Mouse (Mus musculus): Measurements from ENCODE around the gene Tmem150c. TPM values are rescaled to one million over a fixed set of nuclear protein-coding genes. Genes with fewer than 3 reads are reported as not detected.

Gene Tmem150c
- polyA plus RNA-seq, 1 experiment from 2014 or later, result 18.4 TPM

DNA sequence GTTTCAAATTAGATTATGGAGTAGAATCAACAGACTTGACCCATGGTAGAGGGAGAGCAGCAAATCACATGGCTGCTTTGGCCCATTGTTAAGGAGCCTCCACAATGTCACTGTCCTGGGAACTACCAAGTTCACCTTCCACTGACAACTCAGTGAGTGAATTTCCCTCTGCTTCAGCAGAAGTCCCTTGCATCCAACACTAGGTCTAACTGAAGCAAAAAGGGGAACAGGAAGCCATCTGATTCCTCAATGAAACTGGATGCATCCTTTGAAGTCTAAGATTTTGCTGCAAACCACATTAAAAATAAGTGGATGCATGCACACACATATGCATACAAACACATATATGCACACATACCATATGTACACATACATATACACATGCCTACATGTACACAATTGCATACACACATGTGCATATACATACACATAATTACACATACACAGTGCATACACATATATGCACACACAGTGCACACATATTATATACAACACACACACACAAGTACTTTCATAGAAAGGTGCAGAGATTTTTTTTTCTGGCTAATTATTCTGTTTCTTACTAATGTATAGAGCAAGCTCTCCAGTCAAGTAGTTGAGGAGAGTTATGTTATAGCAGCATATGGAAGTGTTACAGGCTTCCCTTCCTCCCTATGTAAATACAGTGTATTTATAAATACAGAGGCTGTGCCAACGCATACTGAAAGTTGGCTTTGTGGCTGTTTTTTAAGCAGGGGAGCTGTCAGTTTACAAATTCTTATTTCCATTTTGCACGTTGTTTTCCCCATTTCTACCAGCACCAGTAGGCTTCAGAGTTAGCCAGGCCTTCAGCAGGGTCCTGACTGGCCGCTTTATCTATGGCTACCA, 27.7 kb upstream of the Tmem150c start:
- no peaks in the 10 kb centered on the region for H3K27me3 ChIP-seq
- WGBS, result 79% methylated on average over 3 of the region's 3 CpGs
- H3K9ac ChIP-seq, result no peak overlapping the region
- peaks cover 7% of the 10 kb centered on the region; the same call in 1 of the 2 replicates for H3K4me1 ChIP-seq
- no peaks in the 10 kb centered on the region for H3K9me3 ChIP-seq (replicated peaks)
- no peak overlapping the region for H3K27ac ChIP-seq
- no peaks in the 10 kb centered on the region for H3K36me3 ChIP-seq
- no peak overlapping the region for H3K4me2 ChIP-seq
- H3K4me3 ChIP-seq (replicated peaks), result no peak overlapping the region
- ATAC-seq (replicated peaks; ENCODE audit: low FRiP score), result no peak

DNA sequence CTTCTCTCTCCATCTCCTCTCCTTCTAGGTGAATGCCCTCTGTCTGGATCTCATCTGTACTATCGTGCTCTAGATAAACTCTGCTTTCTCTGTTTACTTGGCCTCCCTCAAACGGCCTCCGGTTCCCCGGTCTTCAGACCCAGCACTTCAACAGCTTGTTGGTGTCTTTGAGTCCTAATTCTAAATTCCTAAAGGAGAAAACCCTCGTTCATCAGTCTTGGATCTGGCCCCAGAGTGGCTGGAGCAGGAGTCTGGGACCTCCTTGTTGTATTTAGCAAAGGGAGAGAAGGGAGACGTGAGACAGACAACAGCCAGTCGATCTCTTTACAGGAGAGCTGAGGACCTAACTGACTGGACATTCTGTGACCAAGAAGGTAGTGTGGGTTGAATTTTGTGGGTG, 27.0 kb upstream of the Tmem150c start:
- Histone ChIP-seq H3K36me3 (no peaks in the 10 kb centered on the region), H3K27ac (no peak overlapping the region), H3K4me2 (no peak overlapping the region), H3K9me3 (replicated peaks) (no peaks in the 10 kb centered on the region), H3K9ac (no peak overlapping the region), H3K4me3 (replicated peaks) (no peak overlapping the region), H3K27me3 (no peaks in the 10 kb centered on the region), H3K4me1 (peaks cover 11% of the 10 kb centered on the region)
- whole genome bisulfite sequencing, result 64% methylated on average over 7 of the region's 7 CpGs
- ATAC-seq (replicated peaks; ENCODE audit: low FRiP score), result no peak

DNA sequence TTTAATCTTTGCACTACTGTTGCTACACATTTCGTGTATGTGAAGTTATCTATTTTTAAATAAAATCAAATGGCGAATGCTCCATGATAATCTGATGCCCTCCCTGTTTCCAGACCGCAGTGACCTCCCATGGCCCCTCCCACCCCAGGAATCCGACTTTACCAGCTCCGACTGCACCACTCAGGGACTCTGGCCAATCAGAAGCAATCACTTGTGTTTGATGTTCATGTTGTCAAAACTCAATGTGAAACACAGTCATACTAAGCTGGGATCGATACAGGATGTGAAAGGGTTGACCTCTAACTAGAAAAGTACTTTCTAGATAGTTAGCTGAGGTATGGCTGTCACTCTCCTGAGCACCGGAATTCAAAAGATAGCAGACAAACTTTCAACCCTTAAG, 26.3 kb upstream of the Tmem150c start:
- Histone ChIP-seq H3K27me3 (no peaks in the 10 kb centered on the region), H3K4me1 (peaks cover 15% of the 10 kb centered on the region), H3K36me3 (no peaks in the 10 kb centered on the region), H3K9me3 (replicated peaks) (no peaks in the 10 kb centered on the region), H3K4me3 (replicated peaks) (no peak overlapping the region), H3K4me2 (no peak overlapping the region), H3K27ac (no peak overlapping the region), H3K9ac (no peak overlapping the region)
- 26% methylated on average over 7 of the region's 7 CpGs for WGBS
- ATAC-seq (replicated peaks; ENCODE audit: low FRiP score), result no peak

DNA sequence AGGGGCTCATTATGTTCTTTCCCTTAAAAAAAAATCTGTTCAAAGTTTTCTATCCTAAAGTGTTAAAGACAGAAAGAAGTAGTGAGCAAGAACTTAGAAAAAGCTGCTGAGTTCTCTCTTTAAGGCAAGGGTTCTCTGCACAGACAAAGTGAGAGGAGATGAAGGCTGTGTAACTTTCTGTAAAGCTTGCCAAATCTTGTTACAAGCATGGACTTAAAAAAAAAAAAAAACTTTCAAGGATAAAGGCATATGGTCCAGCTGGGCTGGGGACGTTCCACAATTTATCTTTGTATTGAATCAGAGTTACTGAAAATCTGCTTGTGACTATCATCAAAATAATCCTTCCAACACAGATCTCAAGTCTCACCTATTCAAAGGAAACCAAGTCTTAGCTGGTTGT, 21.4 kb upstream of the Tmem150c start:
- H3K4me3 ChIP-seq (replicated peaks), result no peak overlapping the region
- H3K4me1 ChIP-seq, result peaks cover 15% of the 10 kb centered on the region
- no peak overlapping the region for H3K9ac ChIP-seq
- no peak overlapping the region for H3K4me2 ChIP-seq
- no peak for ATAC-seq (replicated peaks; ENCODE audit: low FRiP score)
- WGBS, result 48% methylated on average over 1 of the region's 1 CpGs
- H3K27me3 ChIP-seq, result no peaks in the 10 kb centered on the region
- no peaks in the 10 kb centered on the region for H3K36me3 ChIP-seq
- H3K9me3 ChIP-seq (replicated peaks), result no peaks in the 10 kb centered on the region
- no peak overlapping the region for H3K27ac ChIP-seq

DNA sequence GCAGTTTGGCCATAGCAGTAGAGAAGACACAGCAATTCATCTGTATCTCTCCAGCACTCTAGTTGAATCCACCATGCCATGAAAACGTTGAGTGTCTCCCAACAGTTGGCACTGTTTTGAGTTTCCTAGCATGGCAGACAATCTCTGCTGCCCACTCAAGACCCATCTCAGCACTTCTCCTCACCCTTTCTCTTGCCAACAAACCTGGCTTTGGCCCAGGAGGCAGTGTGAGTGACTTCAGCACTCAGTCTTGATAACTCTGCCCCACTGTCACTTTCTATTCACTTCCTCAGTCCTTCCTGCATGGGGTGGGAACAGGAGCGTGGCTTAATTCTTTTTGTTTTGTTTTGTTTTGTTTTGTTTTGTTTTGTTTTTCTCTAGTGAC, 19.2 kb upstream of the Tmem150c start:
- H3K36me3 ChIP-seq, result no peaks in the 10 kb centered on the region
- no peak overlapping the region for H3K9ac ChIP-seq
- no peak overlapping the region for H3K4me2 ChIP-seq
- H3K4me3 ChIP-seq (replicated peaks), result no peak overlapping the region
- no peaks in the 10 kb centered on the region for H3K27me3 ChIP-seq
- 57% methylated on average over 2 of the region's 2 CpGs for WGBS
- ATAC-seq (replicated peaks; ENCODE audit: low FRiP score), result no peak
- H3K4me1 ChIP-seq, result peaks cover 7% of the 10 kb centered on the region
- no peaks in the 10 kb centered on the region for H3K9me3 ChIP-seq (replicated peaks)
- no peak overlapping the region for H3K27ac ChIP-seq

DNA sequence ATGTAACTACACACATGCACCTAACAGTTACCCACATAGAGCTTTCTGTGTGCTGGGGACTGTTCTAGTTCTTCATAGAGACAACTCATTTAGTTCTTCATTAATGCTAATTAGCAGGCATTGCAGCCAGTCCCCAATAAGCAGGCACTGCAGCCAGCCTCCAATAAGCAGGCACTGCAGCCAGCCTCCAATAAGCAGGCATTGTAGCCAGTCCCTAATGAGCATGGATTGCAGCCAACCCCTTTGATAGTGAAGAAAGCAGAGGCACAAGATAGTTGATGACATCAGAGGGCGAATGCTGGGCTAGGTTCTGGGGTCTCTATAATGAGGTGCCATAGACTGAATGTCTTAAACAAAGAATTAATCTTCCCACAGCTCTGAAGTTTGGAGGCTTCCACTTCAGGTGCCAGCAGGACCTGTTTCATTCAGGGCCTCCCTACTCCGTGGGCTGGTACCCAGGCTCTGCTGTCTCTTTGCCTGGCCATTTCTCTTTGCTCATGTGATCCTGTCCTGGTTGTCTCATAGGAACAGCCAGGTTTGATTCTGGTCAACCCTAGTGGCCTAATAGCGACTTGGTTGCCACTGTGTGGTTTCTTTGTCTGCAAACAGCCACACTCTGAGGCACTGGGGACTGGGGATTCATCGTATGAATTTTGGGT, 18.6 kb upstream of the Tmem150c start:
- no peak for ATAC-seq (replicated peaks; ENCODE audit: low FRiP score)
- no peaks in the 10 kb centered on the region for H3K36me3 ChIP-seq
- peaks cover 7% of the 10 kb centered on the region for H3K4me1 ChIP-seq
- H3K9me3 ChIP-seq (replicated peaks), result no peaks in the 10 kb centered on the region
- no peak overlapping the region for H3K4me2 ChIP-seq
- no peak overlapping the region for H3K9ac ChIP-seq
- 85% methylated on average over 4 of the region's 4 CpGs for WGBS
- no peak overlapping the region for H3K27ac ChIP-seq
- no peak overlapping the region for H3K4me3 ChIP-seq (replicated peaks)
- H3K27me3 ChIP-seq, result no peaks in the 10 kb centered on the region

DNA sequence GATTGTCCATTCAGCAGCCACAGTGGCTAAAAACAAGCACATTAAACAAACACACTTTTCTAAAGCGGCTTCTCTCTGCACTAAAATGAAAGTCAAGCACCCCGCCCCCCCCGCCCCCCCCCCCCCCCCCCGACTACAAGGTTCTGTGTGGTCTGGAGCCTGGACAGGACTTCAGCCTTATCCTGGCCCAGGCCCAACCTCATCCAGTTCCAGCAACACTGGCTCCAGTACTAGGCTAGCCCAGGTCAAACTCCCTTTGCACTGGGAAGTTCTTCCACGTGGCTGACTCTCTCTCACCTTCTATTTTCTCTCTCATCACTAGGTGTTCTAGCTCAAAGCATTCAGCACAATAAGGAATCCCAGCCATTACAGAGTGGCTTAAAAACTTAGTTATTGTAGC, 17.9 kb upstream of the Tmem150c start:
- Histone ChIP-seq H3K36me3 (no peaks in the 10 kb centered on the region), H3K4me1 (peaks cover 7% of the 10 kb centered on the region), H3K4me3 (replicated peaks) (no peak overlapping the region), H3K27me3 (no peaks in the 10 kb centered on the region), H3K27ac (no peak overlapping the region), H3K9me3 (replicated peaks) (no peaks in the 10 kb centered on the region), H3K9ac (no peak overlapping the region), H3K4me2 (no peak overlapping the region)
- no peak for ATAC-seq (replicated peaks; ENCODE audit: low FRiP score)
- 67% methylated on average over 4 of the region's 5 CpGs for WGBS

DNA sequence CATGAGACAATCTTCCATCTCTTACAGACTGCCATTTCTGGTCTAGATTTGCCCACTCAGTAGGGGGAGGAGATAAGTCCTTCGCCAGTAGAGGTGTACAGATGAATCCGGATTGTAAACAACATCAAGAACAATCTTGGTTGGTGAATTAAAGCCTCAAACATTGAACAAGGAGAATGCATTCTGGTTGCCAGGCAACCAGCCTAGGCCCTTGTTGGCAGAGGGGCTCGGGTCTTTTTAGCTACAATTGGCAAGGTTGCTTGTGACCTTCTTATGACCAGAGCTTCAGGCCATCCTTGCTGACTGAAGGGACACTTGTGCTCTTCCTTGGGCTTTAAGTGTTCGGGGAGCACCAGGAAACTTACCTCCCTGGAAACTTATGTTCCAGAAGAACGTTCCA, 16.5 kb upstream of the Tmem150c start:
- Histone ChIP-seq H3K4me1 (no peaks in the 10 kb centered on the region), H3K9me3 (replicated peaks) (no peaks in the 10 kb centered on the region), H3K27ac (no peak overlapping the region), H3K36me3 (no peaks in the 10 kb centered on the region), H3K4me3 (replicated peaks) (no peak overlapping the region), H3K27me3 (no peaks in the 10 kb centered on the region), H3K9ac (no peak overlapping the region), H3K4me2 (no peak overlapping the region)
- WGBS, result 86% methylated on average over 5 of the region's 5 CpGs
- no peak for ATAC-seq (replicated peaks; ENCODE audit: low FRiP score)

DNA sequence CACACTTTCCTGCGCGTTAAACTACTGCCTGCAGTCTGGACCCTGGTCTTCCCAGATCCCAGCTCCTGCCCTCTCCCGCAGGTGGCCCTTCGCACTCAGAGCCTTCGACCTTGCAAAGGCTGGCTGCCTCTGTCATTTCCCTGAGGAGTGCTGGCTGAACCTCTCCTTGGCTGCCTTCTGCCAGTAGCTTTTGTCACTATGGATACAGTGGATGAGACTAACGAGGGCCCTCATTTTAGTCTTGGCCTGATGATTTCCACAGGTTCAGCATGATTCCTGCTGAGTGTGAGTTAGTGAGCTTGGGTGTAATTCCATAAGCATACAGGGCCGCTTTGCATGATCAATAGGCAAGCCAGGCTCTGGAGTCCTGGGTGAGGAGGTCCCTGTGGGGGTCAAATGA, 16.0 kb upstream of the Tmem150c start:
- H3K27ac ChIP-seq, result no peak overlapping the region
- H3K9me3 ChIP-seq (replicated peaks), result no peaks in the 10 kb centered on the region
- no peaks in the 10 kb centered on the region for H3K36me3 ChIP-seq
- H3K4me2 ChIP-seq, result no peak overlapping the region
- H3K27me3 ChIP-seq, result no peaks in the 10 kb centered on the region
- 80% methylated on average over 7 of the region's 7 CpGs for WGBS
- no peak overlapping the region for H3K9ac ChIP-seq
- no peaks in the 10 kb centered on the region for H3K4me1 ChIP-seq
- no peak for ATAC-seq (replicated peaks; ENCODE audit: low FRiP score)
- H3K4me3 ChIP-seq (replicated peaks), result no peak overlapping the region

DNA sequence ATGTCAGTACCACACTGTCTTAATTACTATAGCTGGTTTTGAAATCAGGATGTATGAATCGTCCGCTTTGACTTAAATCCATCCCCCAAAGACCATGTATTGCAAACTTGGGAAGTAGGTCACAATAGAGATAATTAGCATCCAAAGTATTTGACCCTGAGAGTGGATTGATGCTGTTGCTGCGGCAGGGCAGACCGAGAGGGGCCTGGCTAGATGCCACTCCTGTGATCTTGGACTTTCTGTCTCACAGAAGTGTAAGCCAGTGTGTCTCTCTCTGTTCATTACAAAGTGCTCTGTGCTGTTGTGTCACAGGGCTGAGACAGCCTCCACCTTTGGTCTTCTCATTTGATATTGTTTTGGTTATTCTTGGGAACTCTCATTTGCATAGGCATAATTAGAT, 12.5 kb upstream of the Tmem150c start:
- H3K27ac ChIP-seq, result no peak overlapping the region
- no peak overlapping the region for H3K9ac ChIP-seq
- ATAC-seq (replicated peaks; ENCODE audit: low FRiP score), result no peak
- H3K4me2 ChIP-seq, result no peak overlapping the region
- peaks cover 6% of the 10 kb centered on the region for H3K4me1 ChIP-seq
- H3K9me3 ChIP-seq (replicated peaks), result no peaks in the 10 kb centered on the region
- WGBS, result 83% methylated on average over 4 of the region's 4 CpGs
- no peaks in the 10 kb centered on the region for H3K36me3 ChIP-seq
- no peak overlapping the region for H3K4me3 ChIP-seq (replicated peaks)
- no peaks in the 10 kb centered on the region for H3K27me3 ChIP-seq

DNA sequence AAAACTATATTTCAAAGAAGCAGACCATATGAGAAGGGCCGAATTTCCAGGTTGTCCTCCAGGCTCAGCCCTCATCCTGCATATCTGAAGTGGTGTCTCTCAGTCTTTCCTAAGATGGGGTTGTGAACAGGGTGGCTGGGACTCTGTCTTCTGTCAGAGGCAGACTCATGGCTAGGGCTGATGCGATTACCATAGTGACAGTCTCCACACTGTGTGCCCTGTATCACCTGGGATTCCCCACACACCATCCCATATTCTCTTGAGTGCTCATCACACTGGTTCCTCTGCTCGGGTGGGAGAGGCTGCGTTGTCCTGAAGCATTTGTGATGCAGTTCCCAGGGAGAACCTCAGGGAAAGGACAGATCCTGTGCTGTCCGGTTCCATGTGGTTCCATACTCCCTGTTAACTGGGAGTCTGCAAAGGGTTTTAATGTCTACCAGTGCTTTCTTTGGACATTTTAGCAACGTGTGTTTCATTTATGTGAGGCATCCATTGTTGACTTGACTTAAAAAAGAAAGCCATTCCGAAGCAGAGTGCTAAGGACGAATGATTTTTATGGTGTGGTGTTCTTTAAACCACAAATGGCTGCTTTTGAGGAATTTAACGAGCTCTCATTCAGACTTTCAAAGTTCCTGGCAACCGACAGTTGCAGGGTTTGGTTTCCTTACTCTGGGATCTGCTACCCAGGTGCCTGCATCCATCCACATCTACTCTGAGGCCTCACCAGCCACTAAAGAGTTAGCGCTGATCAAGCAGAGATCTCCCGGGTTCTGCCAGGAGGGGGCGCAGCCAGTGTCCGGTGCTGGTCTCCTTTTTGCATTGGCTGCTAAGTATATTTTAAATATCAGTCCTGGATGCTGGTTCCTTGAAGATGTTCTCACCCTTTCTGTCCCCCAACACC, 7.2 kb upstream of the Tmem150c start:
- no peak overlapping the region for H3K4me2 ChIP-seq
- H3K4me3 ChIP-seq (replicated peaks), result no peak overlapping the region
- WGBS, result 35% methylated on average over 14 of the region's 14 CpGs
- peak overlapping the region; percentile 38 for H3K27ac ChIP-seq
- no peak overlapping the region for H3K9ac ChIP-seq
- no peaks in the 10 kb centered on the region for H3K36me3 ChIP-seq
- H3K4me1 ChIP-seq, result peaks cover 18% of the 10 kb centered on the region
- no peaks in the 10 kb centered on the region for H3K9me3 ChIP-seq (replicated peaks)
- H3K27me3 ChIP-seq, result no peaks in the 10 kb centered on the region
- 0 out of 2 replicates have a peak, but pooled peaks have one; percentile 26 for ATAC-seq (replicated peaks; ENCODE audit: low FRiP score)

DNA sequence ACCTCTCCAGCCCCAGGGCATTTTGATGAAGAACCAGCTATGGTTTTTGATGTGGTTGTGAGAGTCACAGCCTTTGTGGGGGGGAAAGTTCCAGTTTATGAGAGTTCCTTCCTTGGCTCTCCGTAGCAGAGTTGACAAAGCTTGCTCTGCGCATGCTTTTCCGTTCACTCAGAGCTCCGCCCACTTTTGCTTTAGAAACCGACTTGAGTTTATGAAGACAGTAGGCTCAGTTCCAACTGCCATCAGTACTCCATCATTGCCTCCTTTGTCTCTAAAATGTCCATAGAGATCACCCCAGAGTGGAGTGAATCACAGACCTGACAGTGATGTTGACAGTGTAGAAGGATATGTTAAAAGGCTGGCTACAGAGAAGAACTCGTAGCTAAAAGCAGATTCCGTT, 3.8 kb upstream of the Tmem150c start:
- Histone ChIP-seq H3K4me1 (peaks cover 35% of the 10 kb centered on the region), H3K9ac (no peak overlapping the region), H3K4me2 (no peak overlapping the region), H3K27me3 (peaks cover 14% of the 10 kb centered on the region), H3K27ac (no peak overlapping the region), H3K36me3 (no peaks in the 10 kb centered on the region), H3K9me3 (replicated peaks) (no peaks in the 10 kb centered on the region), H3K4me3 (replicated peaks) (no peak overlapping the region)
- 62% methylated on average over 7 of the region's 7 CpGs for WGBS
- ATAC-seq (replicated peaks; ENCODE audit: low FRiP score), result no peak

All from kidney, embryonic 15.5 days (tissue).